Mouse (Mus musculus): Measurements from ENCODE around the gene Rnf169.

- TF ChIP-seq CTCF (IDR thresholded peaks at IDR 0.05; ENCODE audit: low read depth), result no peak
- TF ChIP-seq EP300 (optimal IDR thresholded peaks at IDR 0.05), result no peak
Measured at GRCm38 (mm10) chr7:100010711-100011110, 30.5 kb upstream of the Rnf169 start.

Data from stomach, postnatal 0 days (tissue).